18 mouse cellular contexts compared by ENCODE assay signal in the genomic region with DNA sequence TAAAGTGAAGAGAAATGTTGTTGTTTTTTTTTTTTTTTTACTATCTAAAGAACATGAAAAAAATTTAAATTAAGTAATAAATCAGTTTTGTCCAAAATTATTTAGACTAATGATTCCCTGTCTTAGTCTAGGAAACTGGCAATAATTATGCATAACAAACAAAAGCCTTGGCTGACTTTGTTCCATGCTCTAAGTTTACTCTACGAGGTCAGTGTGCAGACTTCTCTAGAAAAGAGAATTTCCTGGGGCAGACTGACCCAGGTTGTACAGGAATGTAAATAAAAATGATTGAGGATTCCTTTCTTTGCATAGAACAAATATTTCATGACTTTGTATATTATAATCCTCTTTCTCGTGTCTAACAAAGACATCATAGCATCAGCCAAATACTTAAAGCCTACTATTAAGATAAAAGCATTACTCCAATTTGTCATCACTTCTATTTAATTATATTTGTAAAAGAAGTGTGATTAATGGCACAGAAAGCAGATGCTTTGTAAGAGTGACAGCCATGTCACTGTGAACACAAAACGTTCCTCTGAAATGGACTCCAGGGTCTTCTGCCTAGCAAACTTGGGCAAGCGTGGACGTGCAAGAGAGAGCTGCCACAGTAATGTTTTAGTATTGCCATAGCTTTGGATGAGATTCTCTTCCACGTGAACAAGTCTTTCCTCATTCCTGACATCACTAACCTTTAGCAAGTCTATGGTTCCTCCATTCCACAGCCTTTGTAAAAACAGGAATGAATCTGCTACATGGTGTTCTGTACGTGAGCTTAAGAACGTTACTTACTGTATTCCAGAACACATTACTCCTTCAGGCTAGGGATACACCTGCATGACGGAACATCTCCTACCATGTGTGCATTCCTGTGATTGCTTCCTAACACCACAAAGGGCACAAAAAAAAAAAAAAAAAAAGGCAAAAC.
DNase-seq lines count a peak whose midpoint lies in the region; ATAC-seq and TF ChIP-seq lines count a peak whose summit lies in the region.
"Had no signal": no experiment of that assay in that cellular context is flagged by ENCODE, and none has a peak within 500 bp of the region (broad histone marks: within the 10 kb centered on the region; RNA-seq: fewer than 3 reads in every experiment).

No protein-coding gene starts in this region.

- WGBS in embryonic facial prominence, embryonic 14.5 days, result 63% methylated on average over 9 of the region's 9 CpGs
- WGBS in embryonic facial prominence, embryonic 10.5 days, result 75% methylated on average over 9 of the region's 9 CpGs
- 56% methylated on average over 9 of the region's 9 CpGs for WGBS in liver, adult 2 months
- 76% methylated on average over 9 of the region's 9 CpGs for WGBS in liver, embryonic 11.5 days
- 31% methylated on average over 9 of the region's 9 CpGs for WGBS in stomach, embryonic 14.5 days

- no peak for TF ChIP-seq CTCF in liver, adult 2 months (IDR thresholded peaks at IDR 0.05; ENCODE audit: low read depth, low read length)

- DNase-seq in embryonic facial prominence, embryonic 14.5 days (ENCODE audit: low spot score), result peak; percentile 68
- no peak for DNase-seq in embryonic facial prominence, embryonic 10.5 days (ENCODE audit: low spot score)
- peak; percentile 68 for DNase-seq in liver, adult 2 months (ENCODE audit: extremely low read depth, low read depth, low spot score)
- DNase-seq in liver, embryonic 11.5 days (ENCODE audit: low spot score), result no peak
- no peak for DNase-seq in urinary bladder, adult 2 months (ENCODE audit: low spot score)
- DNase-seq: adrenal gland, adult 8-10 months; cerebellum, adult 2 months; gastrocnemius, adult 2 months; gastrocnemius, postnatal 25 days had no signal

- H3K27ac ChIP-seq in embryonic facial prominence, embryonic 14.5 days (replicated peaks; ENCODE audit: low read depth, low read length), result no peak overlapping the region
- H3K27ac ChIP-seq in embryonic facial prominence, embryonic 10.5 days (replicated peaks), result no peak overlapping the region
- H3K27ac ChIP-seq in liver, adult 2 months (replicated peaks; ENCODE audit: insufficient read depth, low read depth, low read length), result no peak overlapping the region
- H3K27ac ChIP-seq in liver, embryonic 11.5 days (ENCODE audit: low read depth, low read length), result no peak overlapping the region
- H3K27ac ChIP-seq in stomach, embryonic 14.5 days (ENCODE audit: low read length), result no peak overlapping the region
- H3K27ac ChIP-seq: forebrain, embryonic 13.5 days; gastrocnemius, adult 2 months; heart, embryonic 15.5 days; hindbrain, embryonic 10.5 days; hindbrain, embryonic 14.5 days had no signal

- H3K79me2 ChIP-seq in liver, adult 2 months (ENCODE audit: control insufficient read depth, insufficient read depth, low read length), result no peaks in the 10 kb centered on the region

- no peak overlapping the region for H3K4me3 ChIP-seq in embryonic facial prominence, embryonic 14.5 days (ENCODE audit: low read depth, low read length)
- H3K4me3 ChIP-seq in embryonic facial prominence, embryonic 10.5 days, result no peak overlapping the region
- H3K4me3 ChIP-seq in liver, adult 2 months (ENCODE audit: insufficient read depth, low read depth, low read length), result no peak overlapping the region
- H3K4me3 ChIP-seq in liver, embryonic 11.5 days (ENCODE audit: low read depth, low read length), result no peak overlapping the region
- no peak overlapping the region for H3K4me3 ChIP-seq in stomach, embryonic 14.5 days (ENCODE audit: low read depth, low read length)
- H3K4me3 ChIP-seq: forebrain, embryonic 13.5 days; gastrocnemius, adult 2 months; heart, embryonic 15.5 days; hindbrain, embryonic 10.5 days had no signal

- TF ChIP-seq POLR2A in liver, adult 2 months (IDR thresholded peaks at IDR 0.05; ENCODE audit: extremely low read depth, insufficient read depth, low read length), result no peak

- ATAC-seq in embryonic facial prominence, embryonic 14.5 days (ENCODE audit: low read depth), result peak; percentile 68
- no peak for ATAC-seq in liver, embryonic 11.5 days (replicated peaks; ENCODE audit: low FRiP score)
- ATAC-seq in stomach, embryonic 14.5 days (ENCODE audit: insufficient number of reproducible peaks, insufficient read depth, low FRiP score, low read depth), result peak; percentile 72; the same call in 1 of the 2 replicates
- ATAC-seq in erythroblast, adult 5-6 weeks (replicated peaks; ENCODE audit: low FRiP score, poor library complexity, severe bottlenecking), result no peak
- ATAC-seq: forebrain, embryonic 13.5 days; forebrain, postnatal 0 days had no signal

- H3K4me2 ChIP-seq in embryonic facial prominence, embryonic 14.5 days (ENCODE audit: low read depth, low read length), result no peak overlapping the region
- H3K4me2 ChIP-seq in liver, embryonic 11.5 days, result no peak overlapping the region
- H3K4me2 ChIP-seq in stomach, embryonic 14.5 days (replicated peaks; ENCODE audit: low read depth, low read length), result no peak overlapping the region
- H3K4me2 ChIP-seq: forebrain, embryonic 13.5 days; heart, embryonic 11.5 days; heart, embryonic 15.5 days; hindbrain, embryonic 14.5 days had no signal

- no peak overlapping the region for H3K9ac ChIP-seq in embryonic facial prominence, embryonic 14.5 days (ENCODE audit: low read depth, low read length)
- no peak overlapping the region for H3K9ac ChIP-seq in liver, adult 2 months (ENCODE audit: low read depth, low read length)
- no peak overlapping the region for H3K9ac ChIP-seq in liver, embryonic 11.5 days (ENCODE audit: low read depth, low read length)
- no peak overlapping the region for H3K9ac ChIP-seq in stomach, embryonic 14.5 days (replicated peaks; ENCODE audit: low read depth, low read length)
- H3K9ac ChIP-seq: forebrain, embryonic 13.5 days; forebrain, postnatal 0 days; heart, embryonic 15.5 days; hindbrain, embryonic 14.5 days had no signal

- no peaks in the 10 kb centered on the region for H3K9me3 ChIP-seq in embryonic facial prominence, embryonic 14.5 days (ENCODE audit: control insufficient read depth, low read length)
- H3K9me3 ChIP-seq in embryonic facial prominence, embryonic 10.5 days, result no peaks in the 10 kb centered on the region
- H3K9me3 ChIP-seq in liver, embryonic 11.5 days (ENCODE audit: control insufficient read depth, low read length), result no peaks in the 10 kb centered on the region
- no peaks in the 10 kb centered on the region for H3K9me3 ChIP-seq in stomach, embryonic 14.5 days (ENCODE audit: control insufficient read depth, low read depth, low read length)
- H3K9me3 ChIP-seq: G1E; heart, embryonic 15.5 days; hindbrain, embryonic 10.5 days had no signal

- H3K4me1 ChIP-seq in embryonic facial prominence, embryonic 14.5 days (ENCODE audit: control insufficient read depth, insufficient read depth, low read length), result no peaks in the 10 kb centered on the region
- H3K4me1 ChIP-seq in embryonic facial prominence, embryonic 10.5 days, result peaks cover 8% of the 10 kb centered on the region
- peaks cover 12% of the 10 kb centered on the region for H3K4me1 ChIP-seq in liver, adult 2 months (ENCODE audit: control insufficient read depth, insufficient read depth, low read length)
- H3K4me1 ChIP-seq in liver, embryonic 11.5 days (replicated peaks; ENCODE audit: control insufficient read depth, insufficient read depth, low read length), result no peaks in the 10 kb centered on the region
- H3K4me1 ChIP-seq in stomach, embryonic 14.5 days (ENCODE audit: control insufficient read depth, insufficient read depth, low read length), result no peaks in the 10 kb centered on the region
- H3K4me1 ChIP-seq: forebrain, embryonic 13.5 days; heart, embryonic 15.5 days; hindbrain, embryonic 10.5 days had no signal

- H3K36me3 ChIP-seq in embryonic facial prominence, embryonic 14.5 days (ENCODE audit: control insufficient read depth, insufficient read depth, low read length), result no peaks in the 10 kb centered on the region
- H3K36me3 ChIP-seq in embryonic facial prominence, embryonic 10.5 days (replicated peaks), result no peaks in the 10 kb centered on the region
- H3K36me3 ChIP-seq in liver, adult 2 months (ENCODE audit: control insufficient read depth, insufficient read depth, low read length), result no peaks in the 10 kb centered on the region
- H3K36me3 ChIP-seq in liver, embryonic 11.5 days (ENCODE audit: control insufficient read depth, insufficient read depth, low read length), result no peaks in the 10 kb centered on the region
- no peaks in the 10 kb centered on the region for H3K36me3 ChIP-seq in stomach, embryonic 14.5 days (ENCODE audit: control insufficient read depth, insufficient read depth, low read length)
- H3K36me3 ChIP-seq: G1E; heart, embryonic 15.5 days; hindbrain, embryonic 10.5 days had no signal

- no peaks in the 10 kb centered on the region for H3K27me3 ChIP-seq in embryonic facial prominence, embryonic 14.5 days (replicated peaks; ENCODE audit: control insufficient read depth, insufficient read depth, low read length)
- H3K27me3 ChIP-seq in embryonic facial prominence, embryonic 10.5 days (replicated peaks; ENCODE audit: low read depth, poor library complexity, severe bottlenecking), result no peaks in the 10 kb centered on the region
- H3K27me3 ChIP-seq in liver, adult 2 months (ENCODE audit: control insufficient read depth, insufficient read depth, low read length), result no peaks in the 10 kb centered on the region
- H3K27me3 ChIP-seq in liver, embryonic 11.5 days (replicated peaks; ENCODE audit: control insufficient read depth, insufficient read depth, low read length), result no peaks in the 10 kb centered on the region
- H3K27me3 ChIP-seq in stomach, embryonic 14.5 days (ENCODE audit: control insufficient read depth, insufficient read depth, low read length), result no peaks in the 10 kb centered on the region
- H3K27me3 ChIP-seq: forebrain, embryonic 13.5 days; heart, embryonic 15.5 days had no signal

Comparison
In these comparisons a context has a peak if more than half of its experiments do, and no peak if none do; other contexts are left out.
1. DNase-seq: peak in embryonic facial prominence, embryonic 14.5 days (single experiment) and liver, adult 2 months (single experiment); none in embryonic facial prominence, embryonic 10.5 days (single experiment), liver, embryonic 11.5 days (single experiment) and urinary bladder, adult 2 months (single experiment).
2. ATAC-seq: peak in embryonic facial prominence, embryonic 14.5 days (single experiment) and stomach, embryonic 14.5 days (single experiment); none in liver, embryonic 11.5 days (single experiment) and erythroblast, adult 5-6 weeks (single experiment).